Mouse (Mus musculus): ENCODE measurements at regions not wholly inside any gene's neighbourhood (a gene's known extent, or its start where the extent isn't known, plus 50 kb on each side); places are given as distances from the start of the nearest gene placed in this dataset.

DNA sequence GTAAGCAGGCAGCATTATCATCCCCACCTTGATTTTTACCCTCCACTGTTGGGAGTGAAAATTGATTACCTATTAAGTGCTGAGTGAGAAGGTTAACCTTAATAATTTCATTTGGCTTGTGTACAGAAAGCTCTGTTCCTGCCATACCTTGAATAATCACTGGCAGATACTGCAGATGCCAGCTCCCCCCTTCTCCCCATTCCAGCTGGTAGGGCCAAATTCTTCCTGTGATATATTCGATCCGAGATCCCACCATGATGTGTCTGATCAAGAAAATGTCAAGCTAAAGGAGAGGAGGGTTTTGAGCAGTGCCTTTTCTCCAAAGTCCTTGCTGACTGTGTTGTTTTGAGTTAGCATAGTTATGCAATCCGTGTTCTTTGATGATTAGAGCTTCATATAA is 280.6 kb downstream of the Galc start:
- Histone ChIP-seq H3K4me3 (ENCODE audit: control insufficient read depth, insufficient read depth, low read length) (no peak overlapping the region), H3K4me1 (replicated peaks; ENCODE audit: control insufficient read depth, insufficient read depth, low read length) (no peaks in the 10 kb centered on the region), H3K27ac (ENCODE audit: control insufficient read depth, insufficient read depth, low read length) (no peak overlapping the region), H3K27me3 (ENCODE audit: control insufficient read depth, insufficient read depth, low read length) (no peaks in the 10 kb centered on the region), H3K36me3 (ENCODE audit: control insufficient read depth, insufficient read depth, low read length) (no peaks in the 10 kb centered on the region)
- 77% methylated on average over 3 of the region's 3 CpGs for WGBS
- TF ChIP-seq CTCF (IDR thresholded peaks at IDR 0.05; ENCODE audit: borderline replicate concordance, control insufficient read depth, extremely low read depth, insufficient read depth, low read length, poor library complexity) (no peak), POLR2A (IDR thresholded peaks at IDR 0.05; ENCODE audit: control insufficient read depth, extremely low read depth, insufficient read depth, low read length, poor library complexity) (no peak)
- no peak for DNase-seq

DNA sequence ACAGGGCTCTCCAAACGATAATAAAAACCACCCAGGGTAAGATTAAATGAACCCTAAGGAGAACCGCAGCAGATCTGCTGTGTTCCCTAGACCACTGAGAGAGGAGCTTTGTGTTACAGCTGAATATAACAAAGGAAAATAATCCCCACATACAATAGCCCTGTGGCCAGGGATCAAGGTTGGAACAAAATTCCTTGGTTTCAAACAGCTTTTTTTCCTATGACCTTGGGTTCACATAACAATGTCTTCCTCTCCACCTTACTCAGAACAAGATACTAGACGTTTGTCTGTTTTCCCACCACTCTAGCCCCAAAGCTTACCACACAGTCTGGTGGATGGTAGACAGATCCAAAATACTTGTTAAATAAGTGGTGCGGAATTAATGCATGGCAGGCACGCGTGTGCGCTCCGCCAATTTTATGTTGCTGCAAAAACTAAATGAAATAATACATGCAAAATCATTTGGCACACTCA is 281.0 kb downstream of the Galc start:
- TF ChIP-seq POLR2A (IDR thresholded peaks at IDR 0.05; ENCODE audit: control insufficient read depth, extremely low read depth, insufficient read depth, low read length, poor library complexity) (no peak), CTCF (IDR thresholded peaks at IDR 0.05; ENCODE audit: borderline replicate concordance, control insufficient read depth, extremely low read depth, insufficient read depth, low read length, poor library complexity) (no peak)
- no peak overlapping the region for H3K27ac ChIP-seq (ENCODE audit: control insufficient read depth, insufficient read depth, low read length)
- no peak for DNase-seq
- WGBS, result 86% methylated on average over 8 of the region's 8 CpGs
- H3K4me3 ChIP-seq (ENCODE audit: control insufficient read depth, insufficient read depth, low read length), result no peak overlapping the region
- no peaks in the 10 kb centered on the region for H3K4me1 ChIP-seq (replicated peaks; ENCODE audit: control insufficient read depth, insufficient read depth, low read length)
- no peaks in the 10 kb centered on the region for H3K27me3 ChIP-seq (ENCODE audit: control insufficient read depth, insufficient read depth, low read length)
- no peaks in the 10 kb centered on the region for H3K36me3 ChIP-seq (ENCODE audit: control insufficient read depth, insufficient read depth, low read length)

GRCm38 (mm10) chr12:97977633-97978032 is 281.6 kb downstream of the Galc start:
- no peak for DNase-seq
- H3K27ac ChIP-seq (ENCODE audit: control insufficient read depth, insufficient read depth, low read length), result no peak overlapping the region
- H3K27me3 ChIP-seq (ENCODE audit: control insufficient read depth, insufficient read depth, low read length), result no peaks in the 10 kb centered on the region
- TF ChIP-seq POLR2A (IDR thresholded peaks at IDR 0.05; ENCODE audit: control insufficient read depth, extremely low read depth, insufficient read depth, low read length, poor library complexity) (no peak), CTCF (IDR thresholded peaks at IDR 0.05; ENCODE audit: borderline replicate concordance, control insufficient read depth, extremely low read depth, insufficient read depth, low read length, poor library complexity) (no peak)
- H3K4me3 ChIP-seq (ENCODE audit: control insufficient read depth, insufficient read depth, low read length), result no peak overlapping the region
- WGBS, result 85% methylated on average over 3 of the region's 3 CpGs
- H3K36me3 ChIP-seq (ENCODE audit: control insufficient read depth, insufficient read depth, low read length), result no peaks in the 10 kb centered on the region
- H3K4me1 ChIP-seq (replicated peaks; ENCODE audit: control insufficient read depth, insufficient read depth, low read length), result no peaks in the 10 kb centered on the region

GRCm38 (mm10) chr12:97973909-97974510 is 285.2 kb downstream of the Galc start:
- TF ChIP-seq POLR2A (IDR thresholded peaks at IDR 0.05; ENCODE audit: control insufficient read depth, extremely low read depth, insufficient read depth, low read length, poor library complexity), result no peak
- no peak for TF ChIP-seq CTCF (IDR thresholded peaks at IDR 0.05; ENCODE audit: borderline replicate concordance, control insufficient read depth, extremely low read depth, insufficient read depth, low read length, poor library complexity)
- 73% methylated on average over 10 of the region's 10 CpGs for WGBS
- Histone ChIP-seq H3K4me3 (ENCODE audit: control insufficient read depth, insufficient read depth, low read length) (no peak overlapping the region), H3K27me3 (ENCODE audit: control insufficient read depth, insufficient read depth, low read length) (no peaks in the 10 kb centered on the region), H3K36me3 (ENCODE audit: control insufficient read depth, insufficient read depth, low read length) (no peaks in the 10 kb centered on the region), H3K27ac (ENCODE audit: control insufficient read depth, insufficient read depth, low read length) (no peak overlapping the region), H3K4me1 (replicated peaks; ENCODE audit: control insufficient read depth, insufficient read depth, low read length) (no peaks in the 10 kb centered on the region)
- DNase-seq, result no peak

- no peak for DNase-seq
- TF ChIP-seq POLR2A (IDR thresholded peaks at IDR 0.05; ENCODE audit: control insufficient read depth, extremely low read depth, insufficient read depth, low read length, poor library complexity) (no peak), CTCF (IDR thresholded peaks at IDR 0.05; ENCODE audit: borderline replicate concordance, control insufficient read depth, extremely low read depth, insufficient read depth, low read length, poor library complexity) (no peak)
- Histone ChIP-seq H3K4me1 (replicated peaks; ENCODE audit: control insufficient read depth, insufficient read depth, low read length) (no peaks in the 10 kb centered on the region), H3K27me3 (ENCODE audit: control insufficient read depth, insufficient read depth, low read length) (no peaks in the 10 kb centered on the region), H3K27ac (ENCODE audit: control insufficient read depth, insufficient read depth, low read length) (no peak overlapping the region), H3K36me3 (ENCODE audit: control insufficient read depth, insufficient read depth, low read length) (no peaks in the 10 kb centered on the region), H3K4me3 (ENCODE audit: control insufficient read depth, insufficient read depth, low read length) (no peak overlapping the region)
- WGBS, result 84% methylated on average over 4 of the region's 4 CpGs
Measured at GRCm38 (mm10) chr12:97957201-97957600, 302.1 kb downstream of the Galc start.

GRCm38 (mm10) chr12:97953336-97953735 is 305.9 kb downstream of the Galc start:
- TF ChIP-seq POLR2A (IDR thresholded peaks at IDR 0.05; ENCODE audit: control insufficient read depth, extremely low read depth, insufficient read depth, low read length, poor library complexity) (no peak), CTCF (IDR thresholded peaks at IDR 0.05; ENCODE audit: borderline replicate concordance, control insufficient read depth, extremely low read depth, insufficient read depth, low read length, poor library complexity) (no peak)
- H3K27me3 ChIP-seq (ENCODE audit: control insufficient read depth, insufficient read depth, low read length), result no peaks in the 10 kb centered on the region
- H3K36me3 ChIP-seq (ENCODE audit: control insufficient read depth, insufficient read depth, low read length), result no peaks in the 10 kb centered on the region
- no peak for DNase-seq
- no peak overlapping the region for H3K4me3 ChIP-seq (ENCODE audit: control insufficient read depth, insufficient read depth, low read length)
- no peaks in the 10 kb centered on the region for H3K4me1 ChIP-seq (replicated peaks; ENCODE audit: control insufficient read depth, insufficient read depth, low read length)
- WGBS, result 92% methylated on average over 3 of the region's 3 CpGs
- H3K27ac ChIP-seq (ENCODE audit: control insufficient read depth, insufficient read depth, low read length), result no peak overlapping the region

DNA sequence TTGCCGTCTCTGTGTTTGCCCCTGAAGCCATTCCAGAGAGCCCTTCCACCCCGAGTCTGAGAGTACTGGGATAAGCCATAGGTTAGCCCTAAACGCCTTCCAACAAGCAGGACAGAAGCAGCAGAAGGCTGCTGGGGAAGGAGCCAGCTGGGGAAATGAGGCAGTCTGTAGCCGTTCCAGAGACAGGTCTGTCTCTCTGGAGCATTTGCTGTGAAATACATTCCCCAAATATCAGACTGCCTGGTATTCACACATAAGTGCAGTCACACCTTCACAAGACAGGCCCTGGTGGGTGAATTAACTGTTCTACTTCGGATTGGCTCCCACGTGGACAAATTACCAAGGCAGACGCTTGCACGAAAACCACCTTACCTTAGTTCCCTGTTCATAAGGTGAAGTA is 307.1 kb downstream of the Galc start:
- TF ChIP-seq POLR2A (IDR thresholded peaks at IDR 0.05; ENCODE audit: control insufficient read depth, extremely low read depth, insufficient read depth, low read length, poor library complexity), result no peak
- no peak for TF ChIP-seq CTCF (IDR thresholded peaks at IDR 0.05; ENCODE audit: borderline replicate concordance, control insufficient read depth, extremely low read depth, insufficient read depth, low read length, poor library complexity)
- Histone ChIP-seq H3K27ac (ENCODE audit: control insufficient read depth, insufficient read depth, low read length) (no peak overlapping the region), H3K4me1 (replicated peaks; ENCODE audit: control insufficient read depth, insufficient read depth, low read length) (no peaks in the 10 kb centered on the region), H3K4me3 (ENCODE audit: control insufficient read depth, insufficient read depth, low read length) (no peak overlapping the region), H3K36me3 (ENCODE audit: control insufficient read depth, insufficient read depth, low read length) (no peaks in the 10 kb centered on the region), H3K27me3 (ENCODE audit: control insufficient read depth, insufficient read depth, low read length) (no peaks in the 10 kb centered on the region)
- 79% methylated on average over 8 of the region's 8 CpGs for WGBS
- no peak for DNase-seq

All from thymus, adult 2 months (tissue).